Mouse (Mus musculus): ENCODE measurements around the gene Eps8l2. TPM values are rescaled to one million over a fixed set of nuclear protein-coding genes. Genes with fewer than 3 reads are reported as not detected.
A peak's percentile ranks its signal among the peaks of the same experiment; 100 is the strongest.

The Eps8l2 gene
- total RNA-seq, 1 experiment from 2014 or later = not detected

DNA sequence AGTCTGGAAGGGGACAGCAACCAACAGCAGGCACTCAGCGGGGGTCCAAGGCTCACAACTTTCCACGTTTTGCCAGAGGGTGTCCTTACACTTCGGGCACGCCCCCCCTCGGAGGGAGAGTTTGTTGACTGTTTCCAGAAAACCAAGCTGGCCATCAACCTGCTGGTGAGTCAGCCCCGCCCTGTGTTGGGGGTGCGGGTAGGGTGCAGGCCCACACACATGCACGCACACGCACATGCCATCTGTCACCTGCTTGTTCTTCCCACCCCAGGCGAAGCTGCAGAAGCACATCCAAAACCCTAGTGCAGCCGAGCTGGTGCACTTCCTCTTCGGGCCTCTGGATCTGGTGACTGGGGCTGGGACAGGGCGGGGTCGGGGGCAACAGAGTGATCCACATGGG, 18.3 kb downstream of the Eps8l2 start:
- ATAC-seq (replicated peaks; ENCODE audit: insufficient number of reproducible peaks, low FRiP score, low TSS enrichment, poor library complexity, severe bottlenecking) = no peak

GRCm38 (mm10) chr7:141361510-141361909, 22.8 kb downstream of the Eps8l2 start:
- no peak for ATAC-seq (replicated peaks; ENCODE audit: insufficient number of reproducible peaks, low FRiP score, low TSS enrichment, poor library complexity, severe bottlenecking)

GRCm38 (mm10) chr7:141363106-141363751, 24.5 kb downstream of the Eps8l2 start:
- peak; percentile 62 for ATAC-seq (replicated peaks; ENCODE audit: insufficient number of reproducible peaks, low FRiP score, low TSS enrichment, poor library complexity, severe bottlenecking)

DNA sequence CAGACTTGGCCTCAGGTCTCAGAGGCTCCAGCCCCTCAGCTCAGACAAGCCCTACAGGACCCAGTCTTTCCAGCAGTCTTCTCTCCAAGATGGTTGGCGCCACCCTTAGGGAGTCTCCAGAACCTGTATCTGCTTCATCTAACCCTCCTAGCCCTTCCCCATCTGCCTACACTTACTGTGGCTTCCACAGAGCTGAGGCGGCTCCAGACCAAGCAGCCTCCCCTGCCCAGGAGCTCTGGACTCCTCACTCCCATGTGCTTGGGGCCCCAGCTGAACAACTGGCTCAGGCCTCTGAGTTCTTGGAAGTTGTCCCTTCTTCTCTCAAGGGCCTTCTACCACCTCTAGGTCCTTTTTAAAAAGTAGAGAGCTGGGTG, 25.1 kb downstream of the Eps8l2 start:
- no peak for ATAC-seq (replicated peaks; ENCODE audit: insufficient number of reproducible peaks, low FRiP score, low TSS enrichment, poor library complexity, severe bottlenecking)

DNA sequence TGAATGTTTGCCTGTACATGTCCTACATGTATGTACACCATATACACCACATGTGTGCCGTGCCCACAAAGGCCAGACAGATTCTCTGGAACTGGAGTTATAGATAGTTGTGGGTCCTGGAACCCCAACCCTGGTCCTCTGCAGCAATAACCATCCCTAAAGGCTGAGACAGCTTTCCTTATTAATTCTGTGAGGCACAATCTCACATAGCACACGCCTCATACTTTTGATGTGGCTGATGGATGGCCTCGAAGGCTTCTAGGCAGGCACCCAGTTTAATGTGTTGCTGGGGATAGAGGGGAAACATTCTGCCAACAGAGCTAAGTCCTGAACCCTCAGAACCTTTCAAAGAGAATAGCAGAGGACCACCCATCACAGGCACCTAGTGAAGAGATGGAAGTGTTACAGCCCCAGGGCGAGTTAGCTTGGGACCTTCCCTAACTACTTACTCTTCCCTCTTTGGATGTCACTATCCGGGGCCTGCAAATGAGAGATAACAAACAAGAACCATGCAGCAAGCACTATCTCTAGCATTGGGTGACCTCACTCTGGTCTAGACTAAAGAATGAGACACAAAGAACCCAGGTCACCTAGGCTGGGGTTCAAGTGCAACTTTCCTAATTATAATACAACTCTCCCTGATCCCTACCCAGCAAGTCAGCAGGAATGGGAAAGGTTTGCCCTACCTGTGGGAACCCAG, 25.8 kb downstream of the Eps8l2 start:
- no peak for ATAC-seq (replicated peaks; ENCODE audit: insufficient number of reproducible peaks, low FRiP score, low TSS enrichment, poor library complexity, severe bottlenecking)

GRCm38 (mm10) chr7:141365049-141365445, 26.4 kb downstream of the Eps8l2 start:
- no peak for ATAC-seq (replicated peaks; ENCODE audit: insufficient number of reproducible peaks, low FRiP score, low TSS enrichment, poor library complexity, severe bottlenecking)

- no peak for ATAC-seq (replicated peaks; ENCODE audit: insufficient number of reproducible peaks, low FRiP score, low TSS enrichment, poor library complexity, severe bottlenecking)
Measured at GRCm38 (mm10) chr7:141367358-141367757, 28.7 kb downstream of the Eps8l2 start.

DNA sequence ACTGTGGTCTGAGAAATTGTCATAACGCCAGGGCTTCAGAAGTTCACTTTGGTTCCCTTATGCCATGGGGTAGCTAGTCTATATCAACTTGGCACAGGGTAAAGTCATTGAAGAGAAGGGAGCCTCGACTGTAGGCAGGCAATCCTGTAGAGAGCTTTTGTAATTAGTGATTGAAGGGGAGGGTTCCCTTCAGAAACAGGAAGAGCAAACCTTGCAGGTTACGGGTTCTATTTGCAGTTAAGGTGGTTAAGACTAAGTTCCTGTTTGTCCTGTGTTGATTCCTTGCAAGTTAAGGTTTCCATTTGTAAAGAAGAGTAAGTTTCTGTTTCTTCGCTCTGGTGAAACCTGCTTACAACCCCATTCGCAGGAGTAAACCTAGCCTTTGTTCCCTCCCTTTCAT, 31.2 kb downstream of the Eps8l2 start:
- peak; percentile 44; the same call in 1 of the 2 replicates for ATAC-seq (replicated peaks; ENCODE audit: insufficient number of reproducible peaks, low FRiP score, low TSS enrichment, poor library complexity, severe bottlenecking)

- ATAC-seq (replicated peaks; ENCODE audit: insufficient number of reproducible peaks, low FRiP score, low TSS enrichment, poor library complexity, severe bottlenecking) = peak; percentile 87
Measured at GRCm38 (mm10) chr7:141371942-141372595, 33.4 kb downstream of the Eps8l2 start.

DNA sequence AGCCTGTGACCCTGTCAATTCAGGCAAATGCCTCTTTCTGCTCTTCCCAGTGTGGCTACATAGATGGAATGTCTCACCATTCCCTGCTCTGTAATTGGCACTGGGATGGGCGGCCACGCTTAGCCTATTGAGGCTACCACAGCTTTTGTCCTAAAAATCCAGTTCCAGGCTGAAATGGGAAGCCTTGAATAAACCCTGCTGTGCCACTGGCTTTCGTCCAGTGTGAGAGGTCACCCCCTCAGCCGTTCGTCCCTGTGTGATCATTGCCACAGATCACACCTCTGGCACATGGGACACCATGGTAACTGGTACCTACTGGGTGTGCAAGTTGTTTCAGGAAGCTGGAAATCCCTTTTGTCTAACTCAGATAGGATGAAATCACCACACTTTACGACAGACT, 34.9 kb downstream of the Eps8l2 start:
- no peak for ATAC-seq (replicated peaks; ENCODE audit: insufficient number of reproducible peaks, low FRiP score, low TSS enrichment, poor library complexity, severe bottlenecking)

GRCm38 (mm10) chr7:141374399-141374798, 35.7 kb downstream of the Eps8l2 start:
- no peak for ATAC-seq (replicated peaks; ENCODE audit: insufficient number of reproducible peaks, low FRiP score, low TSS enrichment, poor library complexity, severe bottlenecking)

- ATAC-seq (replicated peaks; ENCODE audit: insufficient number of reproducible peaks, low FRiP score, low TSS enrichment, poor library complexity, severe bottlenecking) = peak; percentile 92
Measured at GRCm38 (mm10) chr7:141379584-141379983, 40.9 kb downstream of the Eps8l2 start.

- ATAC-seq (replicated peaks; ENCODE audit: insufficient number of reproducible peaks, low FRiP score, low TSS enrichment, poor library complexity, severe bottlenecking) = peak; percentile 38; the same call in 1 of the 2 replicates
Measured at GRCm38 (mm10) chr7:141381068-141381835, 42.6 kb downstream of the Eps8l2 start.

DNA sequence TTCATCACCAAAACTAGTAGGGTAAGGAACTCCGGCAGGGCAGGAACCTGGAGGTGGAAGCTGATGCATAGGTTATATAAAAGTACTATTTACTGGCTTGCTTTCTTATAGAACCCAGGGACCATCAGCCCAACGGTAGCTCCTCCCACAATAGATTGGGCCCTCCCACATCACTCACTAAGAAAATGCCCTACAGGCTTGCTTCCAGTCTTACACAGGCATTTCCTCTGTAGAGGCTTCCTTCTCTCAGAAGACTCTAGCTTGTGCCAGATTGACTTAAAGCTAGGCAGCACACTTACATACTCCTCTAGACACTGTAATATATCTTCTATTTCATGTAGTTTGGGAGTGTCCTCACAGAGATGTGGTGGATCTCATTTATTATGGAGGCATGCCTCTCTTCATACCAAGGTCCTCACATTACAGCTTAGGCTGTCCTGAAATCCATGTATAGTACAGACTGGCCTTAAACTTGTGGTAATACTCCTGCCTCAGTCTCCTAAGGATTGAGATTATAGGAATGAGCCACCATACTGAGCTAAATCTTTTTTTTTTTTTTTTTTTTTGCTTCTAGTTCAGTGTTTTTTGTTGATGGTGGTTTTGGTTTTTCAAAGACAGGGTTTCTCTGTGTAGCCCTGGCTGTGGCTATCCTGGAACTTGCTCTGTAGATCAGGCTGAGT, 49.3 kb downstream of the Eps8l2 start:
- no peak for ATAC-seq (replicated peaks; ENCODE audit: insufficient number of reproducible peaks, low FRiP score, low TSS enrichment, poor library complexity, severe bottlenecking)

DNA sequence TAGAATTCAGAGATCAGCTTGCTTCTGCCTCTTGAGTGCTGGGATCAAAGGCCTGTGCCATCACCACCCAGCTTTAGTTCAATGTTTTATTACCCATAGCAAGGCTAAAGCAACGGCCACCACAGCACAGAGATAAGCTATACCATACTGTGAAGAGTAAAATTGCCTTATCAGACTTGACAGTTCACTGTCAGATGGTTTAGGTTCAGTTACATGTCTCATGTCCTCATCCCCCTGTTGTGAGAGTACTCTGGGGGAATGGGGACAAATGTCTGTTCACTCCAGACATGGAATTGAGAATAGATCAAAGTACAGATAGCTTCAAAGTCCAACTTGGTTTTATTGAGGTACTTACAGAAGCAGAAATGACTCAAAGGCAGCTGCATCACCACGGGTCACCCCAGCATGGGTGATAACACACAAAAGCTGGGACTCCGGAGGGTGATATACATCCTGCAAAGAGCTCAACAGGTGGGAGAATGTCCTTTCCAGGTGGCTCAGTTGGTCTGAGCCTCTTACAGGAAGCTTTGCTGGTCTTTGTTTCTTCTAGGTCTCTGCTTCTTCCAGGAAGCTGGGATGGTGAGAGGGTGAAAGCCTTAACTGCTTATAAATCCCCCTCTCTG, 49.9 kb downstream of the Eps8l2 start:
- ATAC-seq (replicated peaks; ENCODE audit: insufficient number of reproducible peaks, low FRiP score, low TSS enrichment, poor library complexity, severe bottlenecking) = no peak

DNA sequence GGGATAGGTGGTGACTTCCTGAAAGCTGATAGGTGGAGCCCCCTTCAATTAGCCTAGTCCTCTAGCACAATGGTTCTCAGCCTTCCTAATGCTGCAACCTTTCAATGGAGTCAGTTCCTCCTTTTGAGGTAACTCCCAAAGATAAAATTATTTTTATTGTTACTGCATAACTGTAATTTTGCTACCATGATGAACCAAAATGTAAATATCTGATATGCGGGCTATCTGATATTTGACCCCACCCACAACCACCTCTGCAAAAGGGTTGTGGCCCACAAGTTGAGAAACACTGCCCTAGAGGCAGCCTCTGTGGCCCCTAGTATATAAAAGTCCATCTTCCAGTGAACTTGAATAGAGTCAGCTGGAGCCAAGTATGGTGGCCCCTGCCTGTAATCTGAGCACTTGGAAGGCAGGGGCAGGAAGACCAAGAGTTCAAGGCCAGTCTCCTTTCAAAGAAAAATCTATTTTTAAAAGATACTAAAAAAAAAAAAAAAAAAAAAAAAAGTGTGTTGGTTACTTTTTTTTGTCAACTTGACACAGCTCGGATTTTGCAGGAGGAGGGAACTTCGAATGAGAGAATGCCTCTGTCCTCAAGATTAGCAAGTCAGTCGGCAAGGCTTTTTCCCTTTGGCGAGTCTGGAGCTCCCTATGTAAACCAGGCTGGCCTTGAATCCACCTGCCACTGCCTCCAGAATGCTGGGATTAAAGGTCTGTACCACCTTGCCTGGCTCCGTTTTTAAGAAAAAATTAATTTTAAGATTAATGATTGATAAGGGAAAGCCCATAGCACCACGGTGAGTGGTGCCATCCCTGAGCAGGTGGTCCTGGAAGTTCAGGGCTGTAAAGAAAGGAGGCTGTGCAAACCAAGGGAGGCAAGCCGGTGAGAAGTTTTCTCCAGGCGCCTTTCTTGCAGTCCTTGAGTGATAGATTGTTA, 51.9 kb downstream of the Eps8l2 start:
- ATAC-seq (replicated peaks; ENCODE audit: insufficient number of reproducible peaks, low FRiP score, low TSS enrichment, poor library complexity, severe bottlenecking) = no peak
